Mouse (Mus musculus): ENCODE measurements around the gene Hoxa11.

The Hoxa11 gene

GRCm38 (mm10) chr6:52232984-52233545, 12.5 kb downstream of the Hoxa11 start:
- no peak for DNase-seq (ENCODE audit: low spot score in 2 of 2)

- no peak for DNase-seq (ENCODE audit: low spot score in 2 of 2)
Observed at GRCm38 (mm10) chr6:52232568-52232965, 13.0 kb downstream of the Hoxa11 start.

- no peak for DNase-seq (ENCODE audit: low spot score in 2 of 2)
Observed at GRCm38 (mm10) chr6:52231885-52232567, 13.6 kb downstream of the Hoxa11 start.

- DNase-seq (ENCODE audit: low spot score in 2 of 2): no peak
Observed at GRCm38 (mm10) chr6:52230516-52231165, 15.0 kb downstream of the Hoxa11 start, which contains the start of gene Hoxa9. TSS of gene Hoxa9 (minus strand) at chr6:52231089.

- no peak for DNase-seq (ENCODE audit: low spot score in 2 of 2)
Observed at GRCm38 (mm10) chr6:52229558-52230416, 15.8 kb downstream of the Hoxa11 start.

GRCm38 (mm10) chr6:52228475-52229465, 16.8 kb downstream of the Hoxa11 start:
- no peak for DNase-seq (ENCODE audit: low spot score in 2 of 2)

GRCm38 (mm10) chr6:52227470-52228222, 18.0 kb downstream of the Hoxa11 start:
- no peak for DNase-seq (ENCODE audit: low spot score in 2 of 2)

- no peak for DNase-seq (ENCODE audit: low spot score in 2 of 2)
Observed at GRCm38 (mm10) chr6:52226569-52227257, 18.9 kb downstream of the Hoxa11 start.

GRCm38 (mm10) chr6:52225612-52226568, 19.7 kb downstream of the Hoxa11 start:
- DNase-seq (ENCODE audit: low spot score in 2 of 2): no peak

- DNase-seq (ENCODE audit: low spot score in 2 of 2): no peak
Observed at GRCm38 (mm10) chr6:52224895-52225611, 20.6 kb downstream of the Hoxa11 start.

- no peak for DNase-seq (ENCODE audit: low spot score in 2 of 2)
Observed at GRCm38 (mm10) chr6:52223939-52224760, 21.5 kb downstream of the Hoxa11 start.

- DNase-seq (ENCODE audit: low spot score in 2 of 2): no peak
Observed at GRCm38 (mm10) chr6:52222729-52223128, 22.9 kb downstream of the Hoxa11 start.

- no peak for DNase-seq (ENCODE audit: low spot score in 2 of 2)
Observed at GRCm38 (mm10) chr6:52221993-52222685, 23.5 kb downstream of the Hoxa11 start.

GRCm38 (mm10) chr6:52221337-52221992, 24.1 kb downstream of the Hoxa11 start, which contains the start of gene Hoxa7:
TSS of gene Hoxa7 (minus strand) at chr6:52221854.
- DNase-seq (ENCODE audit: low spot score in 2 of 2): peak; percentile 56 to 66

GRCm38 (mm10) chr6:52220865-52221310, 24.7 kb downstream of the Hoxa11 start:
- DNase-seq (ENCODE audit: low spot score in 2 of 2): no peak

Measured in spleen, postnatal 36 days (tissue).